Comparison of ENCODE assay signal across 8 mouse cellular contexts in the genomic region with DNA sequence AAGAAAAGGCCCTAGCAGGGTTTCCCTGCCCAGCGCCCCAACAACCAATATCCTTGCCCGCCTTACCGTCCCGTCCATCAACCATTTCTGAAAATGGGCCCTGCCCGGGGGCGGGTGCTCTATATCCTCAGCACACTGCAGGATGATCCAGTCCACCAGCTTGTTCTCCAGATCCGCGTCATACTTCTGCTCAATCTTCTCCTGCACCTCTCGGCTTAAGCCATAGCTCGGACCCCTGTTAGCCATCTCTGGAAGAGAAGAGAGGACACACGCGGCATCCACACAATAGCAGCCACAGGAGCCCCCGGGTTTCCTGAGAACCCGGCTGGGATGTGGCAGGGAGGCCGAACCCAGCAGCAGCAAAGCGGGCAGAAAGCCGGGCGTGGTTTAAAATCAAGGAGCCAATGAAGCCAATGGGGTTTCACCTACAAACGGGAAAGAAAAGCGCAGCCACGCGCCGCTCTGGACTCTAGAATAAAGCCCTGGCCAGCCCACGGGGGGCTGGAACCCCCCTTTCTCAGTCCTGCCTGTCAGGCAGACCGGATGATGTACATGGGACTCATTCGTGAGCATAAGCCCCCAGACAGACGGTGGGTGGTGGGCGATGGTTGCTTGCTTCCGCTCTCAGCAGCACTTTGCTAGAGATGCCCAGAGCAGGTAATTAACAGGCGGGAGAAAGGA. TPM values are rescaled to one million over a fixed set of nuclear protein-coding genes. Genes with fewer than 3 reads are reported as not detected.
DNase-seq lines count a peak whose midpoint lies in the region; ATAC-seq lines count a peak whose summit lies in the region.

TSS of gene Tagln3 (minus strand) at position 548 of the 681 bp plus-strand sequence.

- H3K27ac ChIP-seq in stomach, embryonic 14.5 days (ENCODE audit: low read length): no peak within 1 kb of the TSS

- H3K36me3 ChIP-seq in stomach, embryonic 14.5 days (ENCODE audit: control insufficient read depth, insufficient read depth, low read length): peaks cover 3% of the 10 kb centered on the region; the same call in 1 of the 2 replicates

- H3K9ac ChIP-seq in stomach, embryonic 14.5 days (replicated peaks; ENCODE audit: low read depth, low read length): peak within 1 kb of the TSS; percentile 43

- WGBS in stomach, embryonic 14.5 days: 1% methylated on average over 30 of the region's 30 CpGs

- no peaks in the 10 kb centered on the region for H3K9me3 ChIP-seq in stomach, embryonic 14.5 days (ENCODE audit: control insufficient read depth, low read depth, low read length)

- DNase-seq in ZHBTc4 (ENCODE audit: low read depth, low spot score): peak; percentile 59
- DNase-seq in embryo, embryonic 11.5 days (ENCODE audit: low read depth, low spot score): peak; percentile 56
- peak; percentile 16 to 30 for DNase-seq in heart, postnatal 10 days
- peak; percentile 55 to 74 for DNase-seq in layer of hippocampus, postnatal 25 days (ENCODE audit: extremely low spot score in 1 of 2, low spot score in 1 of 2)
- DNase-seq in lung, postnatal 4 days: peak; percentile 25 to 30
- DNase-seq in urinary bladder, postnatal 25 days (ENCODE audit: low spot score): no peak

- peak within 1 kb of the TSS; percentile 40 for H3K4me3 ChIP-seq in stomach, embryonic 14.5 days (ENCODE audit: low read depth, low read length)

- intact Hi-C loops in heart, postnatal 10 days (cut with DNase I): no loop called here

- H3K27me3 ChIP-seq in stomach, embryonic 14.5 days (ENCODE audit: control insufficient read depth, insufficient read depth, low read length): no peaks in the 10 kb centered on the region

- H3K4me1 ChIP-seq in stomach, embryonic 14.5 days (ENCODE audit: control insufficient read depth, insufficient read depth, low read length): 0 out of 2 replicates have a peak, but pooled peaks cover 6% of the 10 kb centered on the region

- peak within 1 kb of the TSS; percentile 83 for H3K4me2 ChIP-seq in stomach, embryonic 14.5 days (replicated peaks; ENCODE audit: low read depth, low read length)

- peak; percentile 70 for ATAC-seq in CD4-positive, CD25-positive, alpha-beta regulatory T cell, adult 4 months
- ATAC-seq in stomach, embryonic 14.5 days (ENCODE audit: insufficient number of reproducible peaks, insufficient read depth, low FRiP score, low read depth): peak; percentile 67

RNA-seq across cellular contexts. Expression of gene Tagln3, which starts in this region (rescaled TPM):
- not detected for polyA plus RNA-seq in CD4-positive, CD25-positive, alpha-beta regulatory T cell, adult 4 months (2017; shearing (Covaris generic))
- under 1 TPM; 0.20 to 0.22 TPM for total RNA-seq in heart, postnatal 10 days (2021)
- 100 to 1,000 TPM; 259 to 275 TPM for total RNA-seq in layer of hippocampus, postnatal 25 days (2021)
- polyA plus RNA-seq in stomach, embryonic 14.5 days (2014; fragmentation: Nextera tagmentation; extraction: Ambion mirVana): 36.7 and 37.4 TPM in 2 replicates

Comparison
In these comparisons a context has a peak if more than half of its experiments do, and no peak if none do; other contexts are left out.
1. RNA of gene Tagln3 (total RNA-seq): 259 to 275 TPM in layer of hippocampus, postnatal 25 days; 0.20 to 0.22 TPM in heart, postnatal 10 days; every median in the first group is over 100 times any median in the second.
2. RNA of gene Tagln3 (polyA plus RNA-seq): 36.7 to 37.4 TPM in stomach, embryonic 14.5 days; not detected in CD4-positive, CD25-positive, alpha-beta regulatory T cell, adult 4 months; every median in the first group is over 10 times any median in the second.
3. Peak in ATAC-seq in CD4-positive, CD25-positive, alpha-beta regulatory T cell, adult 4 months; RNA of the gene not detected or under 1 TPM.
4. Peak in DNase-seq in heart, postnatal 10 days; RNA of the gene not detected or under 1 TPM.